Mouse (Mus musculus) midbrain, embryonic 12.5 days (tissue): ENCODE measurements at regions not wholly inside any gene's neighbourhood (a gene's known extent, or its start where the extent isn't known, plus 50 kb on each side); places are given as distances from the start of the nearest gene placed in this dataset.

Experiments
- ATAC-seq: fragments of 200-750 bp; cut with Nextera tagmentation; 2 replicates; pipeline ENCODE4 v1.8.0; 2017; ENCODE audit warnings: low read depth, moderate TSS enrichment, moderate library complexity; ENCODE audit not compliant: low FRiP score
- H3K27ac ChIP-seq: fragments of 300-500 bp; sonication (generic); replicated peaks from 2 replicates; pipeline ENCODE4 v1.5.1; 2016; ENCODE audit warnings: mild to moderate bottlenecking
- H3K27me3 ChIP-seq: fragments of 300-500 bp; sonication (generic); 2 replicates; pipeline ENCODE4 v1.6.1; 2016; ENCODE audit warnings: mild to moderate bottlenecking
- H3K36me3 ChIP-seq: fragments of 300-500 bp; sonication (generic); 2 replicates; pipeline ENCODE4 v1.6.1; 2016
- H3K4me1 ChIP-seq: fragments of 300-500 bp; sonication (generic); 2 replicates; pipeline ENCODE4 v1.6.1; 2016
- H3K4me2 ChIP-seq: fragments of 300-500 bp; sonication (generic); replicated peaks from 2 replicates; pipeline ENCODE4 v1.6.1; 2016; ENCODE audit warnings: mild to moderate bottlenecking, moderate library complexity
- H3K4me3 ChIP-seq: fragments of 300-500 bp; sonication (generic); 2 replicates; pipeline ENCODE4 v1.5.1; 2016; ENCODE audit warnings: mild to moderate bottlenecking
- H3K9ac ChIP-seq: fragments of 300-500 bp; sonication (generic); replicated peaks from 2 replicates; pipeline ENCODE4 v1.6.1; 2016; ENCODE audit warnings: mild to moderate bottlenecking, moderate library complexity
- H3K9me3 ChIP-seq: fragments of 300-500 bp; sonication (generic); 2 replicates; pipeline ENCODE4 v1.6.1; 2016; ENCODE audit warnings: mild to moderate bottlenecking
- WGBS: fragments of 180-500 bp; shearing (Covaris S2); methylation state at CpG from one replicate; pipeline ENCODE4 v1.1.7; 2016; 5-methylcytosine and 5-hydroxymethylcytosine counted together

DNA sequence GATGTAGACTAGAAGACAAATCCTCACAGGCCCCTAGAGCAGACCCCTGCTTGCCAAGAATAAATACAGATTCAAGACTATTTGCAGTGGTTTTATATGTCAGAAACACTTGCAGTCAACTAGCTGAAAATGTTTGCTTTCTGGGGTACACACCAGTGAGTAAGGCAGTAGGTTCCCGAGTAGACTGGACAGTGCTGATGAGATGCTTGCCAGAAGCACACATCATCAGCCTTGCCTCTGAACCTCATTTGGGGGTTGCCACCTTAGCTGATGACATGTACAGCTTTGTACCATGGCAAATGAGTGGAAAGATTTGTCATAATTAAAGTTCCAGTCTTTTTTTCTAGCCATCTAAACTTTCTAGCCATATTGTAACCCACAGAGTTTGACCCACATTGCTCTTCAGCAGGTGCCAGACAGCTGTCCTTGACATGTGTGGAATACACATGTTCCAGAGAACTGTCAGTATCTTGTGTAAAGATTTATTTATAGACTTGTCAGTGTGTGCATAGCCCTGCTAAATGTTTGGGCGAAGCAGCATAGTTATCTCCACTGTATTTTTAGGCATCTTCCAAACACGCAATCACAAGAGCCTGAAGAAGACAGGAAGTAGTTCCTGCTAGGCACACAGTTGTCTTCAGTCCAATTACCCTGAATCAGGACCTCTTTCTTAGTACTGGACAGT, 334.5 kb upstream of the 4930452B06Rik start:
- no peak overlapping the region for H3K4me2 ChIP-seq
- H3K4me1 ChIP-seq = no peaks in the 10 kb centered on the region
- H3K9me3 ChIP-seq = no peaks in the 10 kb centered on the region
- H3K27ac ChIP-seq = no peak overlapping the region
- peak; percentile 48; the same call in 1 of the 2 replicates for ATAC-seq
- no peak overlapping the region for H3K9ac ChIP-seq
- no peaks in the 10 kb centered on the region for H3K36me3 ChIP-seq
- 89% methylated on average over 3 of the region's 3 CpGs for WGBS
- H3K27me3 ChIP-seq = no peaks in the 10 kb centered on the region
- no peak overlapping the region for H3K4me3 ChIP-seq

DNA sequence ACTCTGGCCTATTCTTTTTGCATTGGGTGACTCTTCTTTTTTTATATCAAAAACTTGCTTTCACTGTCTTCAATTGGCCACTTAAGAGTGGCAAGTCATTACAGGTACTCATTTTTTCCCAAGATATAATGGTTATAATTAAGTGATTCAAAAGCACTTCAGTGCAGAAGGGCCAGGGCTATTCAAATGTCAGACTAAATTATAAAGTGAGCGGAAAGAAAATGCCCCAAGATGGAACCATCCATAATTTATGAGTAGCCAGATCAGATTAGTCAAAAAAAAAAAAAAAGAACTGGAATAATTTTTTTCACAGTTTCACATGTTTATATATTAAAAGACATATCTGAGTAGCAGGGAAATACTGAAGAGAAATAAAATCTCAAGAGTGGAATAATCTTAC, 333.8 kb upstream of the 4930452B06Rik start:
- Histone ChIP-seq H3K9me3 (no peaks in the 10 kb centered on the region), H3K4me2 (no peak overlapping the region), H3K4me1 (no peaks in the 10 kb centered on the region), H3K4me3 (no peak overlapping the region), H3K27ac (no peak overlapping the region), H3K27me3 (no peaks in the 10 kb centered on the region), H3K36me3 (no peaks in the 10 kb centered on the region), H3K9ac (no peak overlapping the region)
- WGBS = 44% methylated on average over 1 of the region's 1 CpGs
- no peak for ATAC-seq

DNA sequence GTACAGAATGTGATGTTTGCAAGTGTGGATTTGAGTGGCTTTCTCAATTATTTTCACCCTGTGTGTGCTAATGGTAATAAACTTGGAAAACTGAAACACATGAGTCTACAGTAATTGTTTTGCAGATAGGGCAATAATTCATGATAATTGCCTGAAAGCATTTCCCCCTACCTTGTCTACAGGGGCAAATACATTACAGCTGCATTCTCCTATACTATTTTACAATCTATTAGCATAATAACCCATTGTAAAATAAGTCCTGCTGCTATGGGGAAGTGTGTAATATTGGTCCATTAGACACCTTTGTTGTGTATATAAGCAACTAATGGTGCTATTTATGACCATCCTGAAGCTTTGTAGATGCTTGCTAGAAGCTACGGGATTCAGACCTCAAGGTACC, 327.4 kb upstream of the 4930452B06Rik start:
- 81% methylated on average over 1 of the region's 1 CpGs for WGBS
- Histone ChIP-seq H3K27me3 (no peaks in the 10 kb centered on the region), H3K4me3 (no peak overlapping the region), H3K36me3 (no peaks in the 10 kb centered on the region), H3K4me2 (no peak overlapping the region), H3K4me1 (no peaks in the 10 kb centered on the region), H3K27ac (no peak overlapping the region), H3K9ac (no peak overlapping the region), H3K9me3 (no peaks in the 10 kb centered on the region)
- no peak for ATAC-seq

DNA sequence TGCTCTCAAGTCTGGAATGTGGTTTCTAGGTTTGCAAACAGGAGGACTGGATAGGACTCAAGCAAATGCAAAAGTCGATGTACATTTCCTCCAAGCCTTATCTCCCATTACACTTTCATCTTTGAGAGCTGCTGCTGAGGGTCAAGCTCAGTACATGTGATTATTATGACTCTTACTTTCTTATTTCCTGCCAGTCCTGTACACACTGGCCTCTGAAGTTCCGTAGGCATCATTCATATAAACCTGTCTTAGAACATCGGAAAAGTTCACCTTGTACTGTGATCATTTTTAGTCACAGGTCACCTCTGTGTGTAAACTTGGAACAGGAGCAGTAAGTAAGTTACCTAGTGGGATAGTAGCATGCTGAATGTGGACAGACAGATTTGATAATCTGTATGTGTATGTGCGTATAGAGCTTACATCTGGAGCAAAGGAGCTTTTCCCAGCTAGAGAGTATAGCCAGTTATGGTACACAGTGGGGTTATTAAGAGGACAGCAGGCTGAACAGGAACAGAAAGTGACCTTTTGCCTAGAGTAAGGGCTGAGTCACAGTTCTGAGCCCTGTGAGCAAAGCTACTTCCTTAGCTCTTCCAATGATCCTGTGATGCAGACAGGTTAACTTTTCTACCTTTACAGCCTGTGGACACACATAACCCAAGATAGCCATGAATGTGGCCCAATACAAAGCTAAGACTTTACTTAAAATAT, 319.2 kb upstream of the 4930452B06Rik start:
- H3K9ac ChIP-seq = no peak overlapping the region
- no peak overlapping the region for H3K4me3 ChIP-seq
- no peak overlapping the region for H3K27ac ChIP-seq
- WGBS = 94% methylated on average over 4 of the region's 4 CpGs
- no peaks in the 10 kb centered on the region for H3K36me3 ChIP-seq
- no peaks in the 10 kb centered on the region for H3K27me3 ChIP-seq
- no peaks in the 10 kb centered on the region for H3K9me3 ChIP-seq
- H3K4me2 ChIP-seq = no peak overlapping the region
- no peak for ATAC-seq
- H3K4me1 ChIP-seq = no peaks in the 10 kb centered on the region

- Histone ChIP-seq H3K36me3 (no peaks in the 10 kb centered on the region), H3K9ac (no peak overlapping the region), H3K4me2 (no peak overlapping the region), H3K27me3 (no peaks in the 10 kb centered on the region), H3K27ac (no peak overlapping the region), H3K4me1 (no peaks in the 10 kb centered on the region), H3K9me3 (no peaks in the 10 kb centered on the region), H3K4me3 (no peak overlapping the region)
- no peak for ATAC-seq
- WGBS = 65% methylated on average over 2 of the region's 2 CpGs
Measured at GRCm38 (mm10) chr14:8961554-8961953, 295.5 kb upstream of the 4930452B06Rik start.

GRCm38 (mm10) chr14:8952853-8953397, 286.9 kb upstream of the 4930452B06Rik start:
- H3K27ac ChIP-seq = no peak overlapping the region
- WGBS = 60% methylated on average over 6 of the region's 6 CpGs
- no peak overlapping the region for H3K4me3 ChIP-seq
- no peak overlapping the region for H3K4me2 ChIP-seq
- H3K4me1 ChIP-seq = no peaks in the 10 kb centered on the region
- no peak overlapping the region for H3K9ac ChIP-seq
- no peaks in the 10 kb centered on the region for H3K27me3 ChIP-seq
- no peaks in the 10 kb centered on the region for H3K36me3 ChIP-seq
- ATAC-seq = no peak
- no peaks in the 10 kb centered on the region for H3K9me3 ChIP-seq

GRCm38 (mm10) chr14:8948751-8949150, 282.7 kb upstream of the 4930452B06Rik start:
- no peak for ATAC-seq
- Histone ChIP-seq H3K4me3 (no peak overlapping the region), H3K4me2 (no peak overlapping the region), H3K9me3 (no peaks in the 10 kb centered on the region), H3K27me3 (no peaks in the 10 kb centered on the region), H3K27ac (no peak overlapping the region), H3K36me3 (no peaks in the 10 kb centered on the region), H3K9ac (no peak overlapping the region), H3K4me1 (no peaks in the 10 kb centered on the region)
- WGBS = 68% methylated on average over 2 of the region's 2 CpGs

DNA sequence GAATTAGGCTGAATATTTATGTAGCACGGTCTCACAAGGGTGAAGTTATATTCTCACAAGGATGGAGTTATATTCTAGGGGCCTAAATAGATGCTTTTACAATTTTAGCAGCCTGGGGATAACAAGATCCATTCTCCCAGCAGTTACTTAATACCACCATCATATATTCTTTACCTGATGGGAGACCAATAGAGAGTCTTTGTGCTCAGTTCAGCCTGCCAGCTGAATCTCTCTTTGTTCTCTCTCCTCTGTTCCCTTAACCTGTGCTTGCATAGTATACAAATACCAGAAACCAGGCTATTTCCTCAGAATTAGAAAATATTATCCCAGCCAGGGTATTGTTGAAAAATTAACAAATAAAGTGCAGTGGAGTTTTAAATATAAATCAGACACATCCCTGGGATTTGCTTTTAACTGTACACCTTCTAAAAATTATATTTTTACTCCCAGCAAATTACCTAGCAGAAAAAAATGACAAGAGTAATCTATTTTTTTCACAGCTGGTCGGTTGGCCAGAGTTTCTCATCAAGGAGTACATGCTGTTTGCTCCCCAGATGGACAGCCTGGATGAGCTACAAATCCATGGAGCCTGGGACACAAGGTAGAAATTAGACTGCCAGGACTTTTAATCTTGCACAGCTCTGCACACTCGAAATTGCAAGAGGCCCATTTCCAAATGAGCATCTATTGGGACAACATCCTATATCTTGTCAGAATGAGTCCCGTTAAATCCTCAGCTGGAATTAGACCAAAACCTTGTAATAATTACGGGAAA, 281.0 kb upstream of the 4930452B06Rik start:
- no peaks in the 10 kb centered on the region for H3K4me1 ChIP-seq
- H3K4me2 ChIP-seq = no peak overlapping the region
- no peak overlapping the region for H3K9ac ChIP-seq
- no peak overlapping the region for H3K4me3 ChIP-seq
- H3K27me3 ChIP-seq = no peaks in the 10 kb centered on the region
- 77% methylated on average over 5 of the region's 5 CpGs for WGBS
- ATAC-seq = no peak
- no peaks in the 10 kb centered on the region for H3K9me3 ChIP-seq
- H3K27ac ChIP-seq = no peak overlapping the region
- H3K36me3 ChIP-seq = no peaks in the 10 kb centered on the region

DNA sequence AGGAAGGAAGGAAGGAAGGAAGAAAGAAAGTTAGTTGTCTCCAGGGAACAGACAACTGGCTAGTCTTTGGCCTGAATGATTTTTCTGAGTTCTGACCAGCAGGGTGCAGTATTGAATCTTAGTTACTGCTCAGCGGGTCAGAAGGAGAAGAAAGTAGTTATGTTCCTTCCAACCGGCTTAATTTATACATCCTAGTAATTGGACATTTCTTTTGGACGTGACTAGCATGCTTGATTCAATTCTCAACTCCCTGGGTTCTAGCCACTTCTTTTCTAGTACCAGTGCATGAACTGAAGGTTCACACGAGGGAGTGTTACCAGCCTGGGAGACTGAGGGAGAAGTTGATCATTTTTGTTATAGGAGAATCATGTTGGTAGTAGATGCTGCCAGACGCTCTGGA, 269.1 kb upstream of the 4930452B06Rik start:
- 26% methylated on average over 5 of the region's 5 CpGs for WGBS
- H3K36me3 ChIP-seq = no peaks in the 10 kb centered on the region
- no peaks in the 10 kb centered on the region for H3K9me3 ChIP-seq
- no peaks in the 10 kb centered on the region for H3K27me3 ChIP-seq
- no peak overlapping the region for H3K9ac ChIP-seq
- no peak overlapping the region for H3K27ac ChIP-seq
- no peak overlapping the region for H3K4me3 ChIP-seq
- H3K4me1 ChIP-seq = no peaks in the 10 kb centered on the region
- H3K4me2 ChIP-seq = no peak overlapping the region
- peak; percentile 58; the same call in 1 of the 2 replicates for ATAC-seq
